ENCODE assay signal across 13 mouse cellular contexts in genomic region chr12:3956351-3956750, GRCm38 (mm10). TPM values are rescaled to one million over a fixed set of nuclear protein-coding genes. Genes with fewer than 3 reads are reported as not detected.
DNase-seq lines count a peak whose midpoint lies in the region; TF ChIP-seq lines count a peak whose summit lies in the region.
"Had no signal": no experiment of that assay in that cellular context is flagged by ENCODE, and none has a peak within 500 bp of the region (broad histone marks: within the 10 kb centered on the region; RNA-seq: fewer than 3 reads in every experiment).

No protein-coding gene starts in this region.

- peak; percentile 43 to 56 for DNase-seq in cerebellum, postnatal 14 days
- DNase-seq in cerebellum, postnatal 4 days (ENCODE audit: low spot score in 2 of 2) = no peak
- no peak for DNase-seq in left cerebral cortex, adult 2 months (ENCODE audit: extremely low spot score in 1 of 2, low spot score in 2 of 2)
- DNase-seq in left cerebral cortex, postnatal 10 days (ENCODE audit: extremely low spot score in 1 of 2, low spot score in 2 of 2) = no peak
- peak; percentile 16 for DNase-seq in CD4-positive helper T cell, adult 2 months (ENCODE audit: low read depth, low spot score)
- DNase-seq in embryo, embryonic 11 days = peak; percentile 52
- no peak for DNase-seq in layer of hippocampus, adult 18-20 months (ENCODE audit: low spot score in 2 of 2)
- no peak for DNase-seq in left cerebral cortex, postnatal 36 days (ENCODE audit: low spot score in 2 of 2)
- DNase-seq: adrenal gland, postnatal 10 days; cerebellum, adult 9-11 months; heart, adult 11 months; liver, embryonic 13.5 days had no signal

- no peak overlapping the region for H3K27ac ChIP-seq in left cerebral cortex, adult 2 months
- H3K27ac ChIP-seq: forebrain, embryonic 12.5 days; liver, embryonic 13.5 days had no signal

- H3K4me3 ChIP-seq in left cerebral cortex, adult 2 months = no peak overlapping the region
- H3K4me3 ChIP-seq: forebrain, embryonic 12.5 days; liver, embryonic 13.5 days had no signal

- intact Hi-C loops in left cerebral cortex, adult 2 months (cut with DNase I) = no loop called here
- intact Hi-C loops in left cerebral cortex, postnatal 10 days (cut with DNase I) = no loop called here
- intact Hi-C loops in left cerebral cortex, postnatal 36 days (cut with DNase I) = no loop called here

- TF ChIP-seq CTCF in left cerebral cortex, adult 2 months (IDR thresholded peaks at IDR 0.05) = peak; percentile 60

RNA-seq across cellular contexts. Expression of gene Pomc, which starts 1.6 kb away (rescaled TPM):
- total RNA-seq in left cerebral cortex, adult 2 months (2021) = 1 to 10 TPM; 1.6 to 2.8 TPM
- total RNA-seq in left cerebral cortex, postnatal 10 days (2021) = 1 to 10 TPM; 2.9 to 3.6 TPM
- 1 to 10 TPM; 2.3 to 2.4 TPM for total RNA-seq in layer of hippocampus, adult 18-20 months (2021)
- total RNA-seq in left cerebral cortex, postnatal 36 days (2021) = 1 to 10 TPM; 1.6 to 3.2 TPM

Comparison
In these comparisons a context has a peak if more than half of its experiments do, and no peak if none do; other contexts are left out.
1. DNase-seq: peak in cerebellum, postnatal 14 days (2 of 2), CD4-positive helper T cell, adult 2 months (single experiment) and embryo, embryonic 11 days (single experiment); none in cerebellum, postnatal 4 days (0 of 2), left cerebral cortex, adult 2 months (0 of 2), left cerebral cortex, postnatal 10 days (0 of 2), layer of hippocampus, adult 18-20 months (0 of 2) and left cerebral cortex, postnatal 36 days (0 of 2).